Mouse (Mus musculus) heart, embryonic 16.5 days (tissue): ENCODE results near the gene Cant1. TPM values are rescaled to one million over a fixed set of nuclear protein-coding genes. Genes with fewer than 3 reads are reported as not detected.

Experiments used
- ATAC-seq: fragments of 200-750 bp; cut with Nextera tagmentation; replicated peaks from 2 replicates; pipeline ENCODE4 v1.8.0; 2017; ENCODE audit warnings: moderate number of reproducible peaks; ENCODE audit not compliant: insufficient read depth, low FRiP score; ENCODE audit errors: extremely low read depth
- H3K27ac ChIP-seq: fragments of 300-500 bp; sonication (generic); 2 replicates; pipeline ENCODE4 v1.5.1; 2014; ENCODE audit warnings: mild to moderate bottlenecking, low read length, control low read depth, moderate library complexity
- H3K27me3 ChIP-seq: fragments of 300-500 bp; sonication (generic); 2 replicates; pipeline ENCODE4 v1.6.1; 2014; ENCODE audit warnings: low read length, mixed read lengths; ENCODE audit not compliant: control insufficient read depth, insufficient read depth
- H3K36me3 ChIP-seq: fragments of 300-500 bp; sonication (generic); 2 replicates; pipeline ENCODE4 v1.6.1; 2014; ENCODE audit not compliant: control insufficient read depth, insufficient read depth
- H3K4me1 ChIP-seq: fragments of 300-500 bp; sonication (generic); 2 replicates; pipeline ENCODE4 v1.6.1; 2014; ENCODE audit warnings: low read length, mixed read lengths; ENCODE audit not compliant: control insufficient read depth, insufficient read depth
- H3K4me2 ChIP-seq: fragments of 300-500 bp; sonication (generic); 2 replicates; pipeline ENCODE4 v1.6.1; 2014; ENCODE audit warnings: low read depth, mild to moderate bottlenecking, control low read depth, low read length
- H3K4me3 ChIP-seq: fragments of 300-500 bp; sonication (generic); 2 replicates; pipeline ENCODE4 v1.5.1; 2014; ENCODE audit warnings: mild to moderate bottlenecking, control low read depth, low read length
- H3K9ac ChIP-seq: fragments of 300-500 bp; sonication (generic); 2 replicates; pipeline ENCODE4 v1.6.1; 2014; ENCODE audit warnings: low read length, control low read depth
- H3K9me3 ChIP-seq: fragments of 300-500 bp; sonication (generic); replicated peaks from 2 replicates; pipeline ENCODE4 v1.6.1; 2016; ENCODE audit warnings: low read length; ENCODE audit not compliant: control insufficient read depth
- WGBS: fragments of 180-500 bp; shearing (Covaris S2); extraction: QIAGEN DNeasy Blood & Tissue Kit; methylation state at CpG from one replicate; pipeline ENCODE4 v1.1.7; 2014; 5-methylcytosine and 5-hydroxymethylcytosine counted together
- polyA plus RNA-seq: library from polyadenylated mRNA; unstranded; fragments of >200 nt; fragmentation: Nextera tagmentation; extraction: Ambion mirVana; gene quantifications from 2 replicates; pipeline ENCODE4 v1.2.1, GENCODE M21; 2015

The Cant1 gene
- polyA plus RNA-seq, 1 experiment from 2014 or later: 20.2 TPM

DNA sequence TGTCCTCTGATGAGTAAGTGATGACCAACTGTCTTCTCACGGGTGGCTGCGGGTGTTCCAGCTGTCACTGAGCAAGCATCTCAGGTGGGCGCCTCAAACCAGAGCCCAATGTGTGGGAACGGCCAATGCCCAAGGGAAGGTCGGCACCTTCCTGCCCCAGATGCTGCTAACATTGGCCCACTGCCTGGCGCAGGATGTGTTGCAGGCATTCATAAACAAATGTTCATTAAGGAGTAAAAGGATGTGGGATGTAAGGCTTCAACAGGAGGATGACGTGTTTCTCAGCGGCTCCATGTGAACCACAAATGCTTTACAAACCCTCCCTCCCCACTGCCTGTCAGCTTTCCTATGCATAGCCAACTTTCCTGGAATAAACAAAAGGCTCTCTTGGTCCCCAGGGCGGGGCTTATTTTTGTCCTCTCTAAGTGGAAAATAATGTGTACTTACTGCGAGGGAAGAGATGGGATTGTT lies 14.5 kb upstream of the Cant1 start:
- Histone ChIP-seq H3K9ac (peak overlapping the region; percentile 56), H3K27me3 (no peaks in the 10 kb centered on the region), H3K27ac (peak overlapping the region; percentile 80), H3K4me2 (peak overlapping the region; percentile 60), H3K36me3 (no peaks in the 10 kb centered on the region), H3K9me3 (no peaks in the 10 kb centered on the region), H3K4me1 (peaks cover 18% of the 10 kb centered on the region), H3K4me3 (peak overlapping the region; percentile 43)
- 48% methylated on average over 10 of the region's 10 CpGs for WGBS
- ATAC-seq: peak; percentile 16; the same call in 1 of the 2 replicates

DNA sequence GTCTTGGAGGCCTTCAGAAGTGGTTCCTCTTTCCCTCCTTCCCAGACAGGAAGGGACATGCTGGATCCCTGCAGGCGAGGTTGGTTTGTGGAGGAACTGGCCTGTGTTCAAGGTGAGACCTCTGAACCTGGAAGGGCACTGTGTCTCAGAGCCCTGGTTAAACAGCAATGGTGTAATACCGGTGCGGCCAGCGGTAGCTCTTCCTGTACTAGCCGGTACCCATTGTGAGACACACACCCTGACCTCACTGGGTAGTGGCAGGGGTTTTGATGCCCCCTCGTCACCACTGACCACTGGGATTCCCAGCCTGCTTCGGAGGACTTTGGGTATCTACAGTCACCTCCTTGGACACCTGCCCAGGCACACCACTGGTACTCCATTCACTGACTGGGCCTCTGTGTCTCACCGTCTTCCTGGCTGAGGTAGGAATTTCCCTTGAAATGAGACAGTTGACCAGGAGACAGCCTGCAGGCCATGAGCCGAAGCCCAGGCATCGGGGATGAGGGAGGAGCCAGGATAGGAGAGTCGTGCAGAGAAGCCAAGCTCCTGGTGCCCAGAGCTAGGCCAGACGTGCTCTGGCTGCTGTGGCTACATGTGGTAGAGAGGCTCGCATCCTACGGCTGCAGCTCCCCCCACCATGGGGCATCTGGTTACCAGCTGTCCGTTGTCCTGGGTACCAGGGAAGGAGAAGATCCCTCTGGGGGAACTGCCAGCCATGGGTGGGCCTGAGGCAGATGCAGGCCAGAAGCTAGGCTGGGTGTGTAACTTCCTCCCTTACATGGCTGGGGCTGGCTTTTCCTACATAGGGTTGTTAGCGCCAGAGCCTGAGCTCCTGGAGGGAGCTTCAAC lies 12.4 kb upstream of the Cant1 start:
- H3K27ac ChIP-seq: peak overlapping the region; percentile 49
- ATAC-seq: no peak
- peaks cover 27% of the 10 kb centered on the region for H3K4me1 ChIP-seq
- 70% methylated on average over 16 of the region's 16 CpGs for WGBS
- no peak overlapping the region for H3K9ac ChIP-seq
- no peaks in the 10 kb centered on the region for H3K36me3 ChIP-seq
- H3K27me3 ChIP-seq: peaks cover 4% of the 10 kb centered on the region; the same call in 1 of the 2 replicates
- no peak overlapping the region for H3K4me2 ChIP-seq
- no peaks in the 10 kb centered on the region for H3K9me3 ChIP-seq
- no peak overlapping the region for H3K4me3 ChIP-seq

DNA sequence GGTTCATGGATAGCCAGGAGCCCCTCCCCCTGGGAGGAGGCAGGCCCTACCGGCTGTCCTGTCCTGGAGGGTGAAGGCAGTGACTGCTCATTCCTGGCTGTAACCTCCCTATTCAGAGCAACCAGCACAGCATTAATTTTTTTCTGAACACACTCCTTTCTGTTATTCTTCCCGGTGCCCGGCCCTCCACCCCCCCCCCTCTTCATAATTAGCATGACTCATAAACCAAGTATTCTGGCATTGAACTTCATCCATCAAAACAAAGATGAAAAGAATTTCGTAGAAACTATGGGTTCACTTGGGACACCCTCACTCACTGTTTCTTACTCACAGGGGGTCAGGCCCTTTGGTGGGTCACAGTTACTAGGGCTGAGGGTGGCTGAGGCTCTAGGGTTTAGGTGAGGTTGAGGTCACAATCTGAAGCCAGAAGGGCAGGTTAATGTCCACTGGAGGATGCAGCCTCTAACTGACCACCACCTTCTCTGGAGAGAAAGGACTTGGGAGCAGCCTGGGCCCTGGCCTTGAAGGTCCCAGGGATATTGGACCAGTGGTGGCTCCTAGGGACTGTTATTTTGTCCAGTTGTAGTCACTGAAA lies 11.5 kb upstream of the Cant1 start:
- Histone ChIP-seq H3K9ac (peak overlapping the region; percentile 28; the same call in 1 of the 2 replicates), H3K9me3 (no peaks in the 10 kb centered on the region), H3K4me1 (peaks cover 27% of the 10 kb centered on the region), H3K4me3 (no peak overlapping the region), H3K27me3 (peaks cover 4% of the 10 kb centered on the region; the same call in 1 of the 2 replicates), H3K4me2 (peak overlapping the region; percentile 39), H3K27ac (peak overlapping the region; percentile 69), H3K36me3 (no peaks in the 10 kb centered on the region)
- 42% methylated on average over 4 of the region's 4 CpGs for WGBS
- no peak for ATAC-seq

DNA sequence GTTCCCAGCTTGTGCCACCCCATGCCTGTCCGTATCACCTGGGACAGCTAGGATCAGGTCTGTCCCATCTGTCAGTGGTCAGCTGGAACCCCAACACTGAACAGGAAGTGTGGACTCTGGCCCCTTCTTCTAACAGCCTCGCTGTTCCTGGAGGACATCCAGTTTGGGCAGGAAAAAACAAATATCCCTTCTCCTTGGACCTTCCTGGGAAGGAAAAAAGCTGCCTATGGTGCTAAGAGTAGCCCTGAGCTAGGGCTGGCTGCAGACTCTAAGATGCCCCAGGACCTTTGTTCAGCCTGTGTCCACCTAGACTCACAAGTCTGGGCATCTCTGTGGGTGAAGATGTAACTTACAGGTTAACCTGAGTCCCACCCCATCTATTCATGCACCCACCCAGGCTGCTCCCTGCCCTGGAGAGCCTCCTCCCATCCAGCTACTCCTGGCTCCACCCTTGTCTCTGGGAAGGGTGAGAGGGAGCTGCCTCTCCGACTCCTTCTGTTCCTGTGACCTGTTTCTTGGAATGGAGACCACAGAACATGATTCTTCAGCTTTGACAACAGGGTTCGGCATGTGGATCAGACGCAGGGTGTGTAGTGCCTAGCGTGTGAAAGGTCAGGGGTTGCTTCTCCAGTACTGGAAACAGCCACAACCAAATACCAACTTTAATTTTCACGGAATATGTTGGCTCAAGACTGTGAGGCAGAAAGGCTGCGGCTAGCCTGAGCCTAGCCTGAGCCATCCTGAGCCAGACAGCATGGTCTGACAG lies 10.2 kb upstream of the Cant1 start:
- Histone ChIP-seq H3K4me1 (peaks cover 32% of the 10 kb centered on the region), H3K9ac (no peak overlapping the region; the same call in none of the 2 replicates), H3K4me3 (peak overlapping the region; percentile 44), H3K27me3 (peaks cover 4% of the 10 kb centered on the region; the same call in 1 of the 2 replicates), H3K36me3 (no peaks in the 10 kb centered on the region), H3K27ac (peak overlapping the region; percentile 81), H3K9me3 (no peaks in the 10 kb centered on the region), H3K4me2 (peak overlapping the region; percentile 61)
- no peak for ATAC-seq
- WGBS: 44% methylated on average over 8 of the region's 8 CpGs

DNA sequence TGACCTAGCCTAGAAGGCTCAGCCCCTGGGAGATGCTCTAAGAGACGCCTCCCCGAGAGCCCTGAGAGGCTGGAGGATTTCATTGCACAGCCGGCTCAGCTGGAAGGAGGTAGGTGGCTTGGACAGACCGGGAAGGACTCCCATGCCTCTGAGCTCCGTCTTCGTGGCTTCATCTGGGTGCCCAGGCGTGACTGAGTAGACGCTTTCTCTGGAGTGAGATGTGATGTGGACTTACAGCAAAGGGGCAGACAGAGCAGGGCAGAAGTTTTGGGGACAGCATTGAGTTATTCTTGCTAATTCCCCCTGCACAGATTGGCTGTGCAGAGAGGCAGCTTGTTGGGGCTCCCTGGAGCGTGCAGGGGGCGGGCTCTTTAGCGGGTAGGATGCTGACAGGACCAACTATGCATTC lies 9.6 kb upstream of the Cant1 start:
- H3K9me3 ChIP-seq: no peaks in the 10 kb centered on the region
- peak overlapping the region; percentile 65 for H3K9ac ChIP-seq
- H3K36me3 ChIP-seq: no peaks in the 10 kb centered on the region
- H3K4me1 ChIP-seq: peaks cover 36% of the 10 kb centered on the region
- no peak for ATAC-seq
- H3K4me2 ChIP-seq: peak overlapping the region; percentile 61
- peak overlapping the region; percentile 81 for H3K27ac ChIP-seq
- H3K4me3 ChIP-seq: peak overlapping the region; percentile 44
- peaks cover 4% of the 10 kb centered on the region; the same call in 1 of the 2 replicates for H3K27me3 ChIP-seq
- 7% methylated on average over 11 of the region's 11 CpGs for WGBS

DNA sequence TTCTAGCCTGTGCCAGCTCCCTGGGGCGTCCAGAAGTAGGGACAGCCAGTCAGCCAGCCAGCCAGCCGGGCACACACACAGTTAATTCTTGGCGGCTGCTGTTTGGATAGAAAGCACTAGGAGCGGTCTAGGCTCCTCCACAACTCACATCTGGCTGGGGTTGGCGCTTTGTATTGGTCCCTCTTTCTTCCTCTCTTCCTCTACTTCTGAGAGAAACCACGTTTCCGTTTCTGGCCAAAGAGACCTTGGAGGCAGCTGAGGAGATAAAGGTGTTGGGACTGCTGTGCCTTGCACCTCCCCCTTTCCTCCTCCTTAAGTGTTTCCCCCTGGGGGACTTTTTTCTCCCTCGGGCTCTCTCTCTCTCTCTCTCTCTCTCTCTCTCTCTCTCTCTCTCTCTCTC lies 9.1 kb upstream of the Cant1 start, which contains the start of gene C1qtnf1:
Gene C1qtnf1 (plus strand): TSS at position 218 of the 400 bp plus-strand sequence.
- Histone ChIP-seq H3K4me2 (peak within 1 kb of the TSS; percentile 61), H3K4me3 (peak within 1 kb of the TSS; percentile 44), H3K36me3 (no peaks in the 10 kb centered on the region), H3K27ac (peak within 1 kb of the TSS; percentile 81), H3K4me1 (peaks cover 36% of the 10 kb centered on the region), H3K9ac (peak within 1 kb of the TSS; percentile 65), H3K9me3 (no peaks in the 10 kb centered on the region), H3K27me3 (peaks cover 4% of the 10 kb centered on the region; the same call in 1 of the 2 replicates)
- WGBS: under 1% methylated on average over 8 of the region's 8 CpGs
- peak; percentile 39; the same call in 1 of the 2 replicates for ATAC-seq

DNA sequence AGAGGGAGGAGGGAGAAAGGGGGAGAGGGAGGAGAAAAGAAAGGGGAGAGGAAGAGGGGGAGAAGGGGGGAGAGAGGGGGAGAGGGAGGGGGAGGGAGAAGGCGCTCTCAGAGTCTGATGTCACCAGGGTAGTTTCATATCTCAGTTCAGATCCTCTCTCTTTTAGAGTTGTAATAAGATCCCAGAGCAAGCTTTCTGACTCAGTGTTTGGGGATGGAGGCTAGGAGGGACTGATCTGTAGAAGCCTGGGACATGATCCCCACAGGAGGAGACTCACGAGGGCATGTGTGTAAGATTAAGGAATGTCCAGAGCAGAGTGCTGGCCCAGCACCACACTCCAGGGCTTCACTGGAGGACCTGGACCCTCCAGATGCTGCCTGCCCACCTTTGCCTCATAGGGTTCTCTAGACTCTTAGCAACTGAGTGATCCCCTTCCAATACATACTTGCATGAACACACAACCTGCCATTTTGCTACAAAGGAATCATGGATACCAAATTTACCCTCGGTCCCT lies 8.4 kb upstream of the Cant1 start:
- Histone ChIP-seq H3K36me3 (no peaks in the 10 kb centered on the region), H3K9ac (no peak overlapping the region), H3K4me1 (peaks cover 38% of the 10 kb centered on the region), H3K27ac (peak overlapping the region; percentile 60; the same call in 1 of the 2 replicates), H3K9me3 (no peaks in the 10 kb centered on the region), H3K4me3 (no peak overlapping the region), H3K4me2 (peak overlapping the region; percentile 61), H3K27me3 (peaks cover 4% of the 10 kb centered on the region; the same call in 1 of the 2 replicates)
- 41% methylated on average over 3 of the region's 3 CpGs for WGBS
- ATAC-seq: no peak

DNA sequence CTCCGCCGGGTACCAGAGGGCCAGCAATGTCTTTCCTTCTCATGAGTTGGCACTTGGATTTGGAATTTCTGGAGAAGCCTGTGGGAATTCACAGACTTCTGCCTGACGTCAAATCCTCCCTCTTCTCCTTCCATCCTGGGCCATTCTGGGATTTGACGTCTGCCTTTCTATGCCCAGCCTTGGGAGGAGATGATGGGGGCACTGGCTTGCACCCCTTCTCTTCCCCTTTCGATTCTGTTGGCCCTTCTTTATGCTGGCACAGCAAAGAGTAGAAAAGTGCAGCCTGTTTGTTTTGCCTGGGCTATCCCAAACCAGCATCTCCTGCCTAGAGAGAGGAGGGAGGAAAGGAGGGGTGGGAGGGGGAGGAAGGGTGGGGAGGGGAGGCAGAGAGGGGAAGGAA lies 7.9 kb upstream of the Cant1 start:
- no peak overlapping the region for H3K4me2 ChIP-seq
- no peak overlapping the region for H3K4me3 ChIP-seq
- H3K9ac ChIP-seq: no peak overlapping the region
- WGBS: 53% methylated on average over 5 of the region's 5 CpGs
- H3K36me3 ChIP-seq: no peaks in the 10 kb centered on the region
- ATAC-seq: no peak
- H3K27me3 ChIP-seq: peaks cover 4% of the 10 kb centered on the region; the same call in 1 of the 2 replicates
- peaks cover 38% of the 10 kb centered on the region for H3K4me1 ChIP-seq
- H3K9me3 ChIP-seq: no peaks in the 10 kb centered on the region
- no peak overlapping the region for H3K27ac ChIP-seq
